Mouse (Mus musculus) forebrain, embryonic 11.5 days (tissue): ENCODE measurements at regions not wholly inside any gene's neighbourhood (a gene's known extent, or its start where the extent isn't known, plus 50 kb on each side); places are given as distances from the start of the nearest gene placed in this dataset.

Source experiments
- ATAC-seq: fragments of 200-750 bp; cut with Nextera tagmentation; replicated peaks from 2 replicates; pipeline ENCODE4 v1.8.0; 2017; ENCODE audit warnings: moderate TSS enrichment; ENCODE audit not compliant: low FRiP score
- DNase-seq: peaks from one replicate; pipeline ENCODE4 v3.0.0-alpha.2; 2017; ENCODE audit warnings: low spot score
- H3K27ac ChIP-seq: fragments of 300-500 bp; sonication (generic); 2 replicates; pipeline ENCODE4 v1.5.1; 2014; ENCODE audit warnings: low read depth, low read length
- H3K27me3 ChIP-seq: fragments of 300-500 bp; sonication (generic); 2 replicates; pipeline ENCODE4 v1.6.1; 2014; ENCODE audit warnings: mild to moderate bottlenecking, low read length, mixed read lengths; ENCODE audit not compliant: control insufficient read depth, insufficient read depth
- H3K36me3 ChIP-seq: fragments of 300-500 bp; sonication (generic); 2 replicates; pipeline ENCODE4 v1.6.1; 2014; ENCODE audit warnings: mild to moderate bottlenecking, low read length, moderate library complexity, mixed read lengths; ENCODE audit not compliant: control insufficient read depth, insufficient read depth
- H3K4me1 ChIP-seq: fragments of 300-500 bp; sonication (generic); replicated peaks from 2 replicates; pipeline ENCODE4 v1.6.1; 2014; ENCODE audit warnings: low read length, mixed read lengths; ENCODE audit not compliant: control insufficient read depth, insufficient read depth
- H3K4me2 ChIP-seq: fragments of 300-500 bp; sonication (generic); 2 replicates; pipeline ENCODE4 v1.6.1; 2014; ENCODE audit warnings: low read depth, mild to moderate bottlenecking, low read length, moderate library complexity, mixed read lengths; ENCODE audit not compliant: severe bottlenecking
- H3K4me3 ChIP-seq: fragments of 300-500 bp; sonication (generic); 2 replicates; pipeline ENCODE4 v1.5.1; 2014; ENCODE audit warnings: low read depth, low read length
- H3K9ac ChIP-seq: fragments of 300-500 bp; sonication (generic); 2 replicates; pipeline ENCODE4 v1.6.1; 2014; ENCODE audit warnings: low read length
- H3K9me3 ChIP-seq: fragments of 300-500 bp; sonication (generic); 2 replicates; pipeline ENCODE4 v1.6.1; 2016; ENCODE audit warnings: low read length, mixed read lengths; ENCODE audit not compliant: control insufficient read depth
- WGBS: fragments of 180-500 bp; shearing (Covaris S2); extraction: QIAGEN DNeasy Blood & Tissue Kit; methylation state at CpG from one replicate; pipeline ENCODE4 v1.1.7; 2014; 5-methylcytosine and 5-hydroxymethylcytosine counted together

- DNase-seq (no peak), ATAC-seq (no peak)
- no peaks in the 10 kb centered on the region for H3K27me3 ChIP-seq
- no peak overlapping the region for H3K4me3 ChIP-seq
- H3K4me1 ChIP-seq = no peaks in the 10 kb centered on the region; the same call in 1 of the 2 replicates
- H3K4me2 ChIP-seq = no peak overlapping the region
- no peaks in the 10 kb centered on the region for H3K36me3 ChIP-seq
- no peaks in the 10 kb centered on the region for H3K9me3 ChIP-seq
- no peak overlapping the region for H3K27ac ChIP-seq
- no peak overlapping the region for H3K9ac ChIP-seq
- 83% methylated on average over 1 of the region's 1 CpGs for WGBS
These were observed 132.6 kb upstream of the Opcml start for GRCm38 (mm10) chr9:27658001-27658400.

GRCm38 (mm10) chr9:27661431-27662300, 128.9 kb upstream of the Opcml start:
- Histone ChIP-seq H3K9ac (no peak overlapping the region), H3K27me3 (no peaks in the 10 kb centered on the region), H3K4me2 (no peak overlapping the region), H3K4me1 (no peaks in the 10 kb centered on the region; the same call in 1 of the 2 replicates), H3K36me3 (no peaks in the 10 kb centered on the region), H3K27ac (no peak overlapping the region), H3K4me3 (no peak overlapping the region), H3K9me3 (no peaks in the 10 kb centered on the region)
- no peak for ATAC-seq
- WGBS = 75% methylated on average over 1 of the region's 1 CpGs
- DNase-seq = no peak

GRCm38 (mm10) chr9:27663230-27663629, 127.3 kb upstream of the Opcml start:
- DNase-seq (no peak), ATAC-seq (no peak)
- no peaks in the 10 kb centered on the region for H3K27me3 ChIP-seq
- no peak overlapping the region for H3K4me2 ChIP-seq
- WGBS = 90% methylated on average over 1 of the region's 1 CpGs
- no peak overlapping the region for H3K9ac ChIP-seq
- no peaks in the 10 kb centered on the region for H3K9me3 ChIP-seq
- no peaks in the 10 kb centered on the region for H3K36me3 ChIP-seq
- H3K4me1 ChIP-seq = no peaks in the 10 kb centered on the region; the same call in 1 of the 2 replicates
- no peak overlapping the region for H3K4me3 ChIP-seq
- no peak overlapping the region for H3K27ac ChIP-seq

GRCm38 (mm10) chr9:27665659-27666058, 124.9 kb upstream of the Opcml start:
- Histone ChIP-seq H3K9me3 (no peaks in the 10 kb centered on the region), H3K4me2 (no peak overlapping the region), H3K4me1 (peaks cover 3% of the 10 kb centered on the region; the same call in 1 of the 2 replicates), H3K9ac (no peak overlapping the region), H3K36me3 (no peaks in the 10 kb centered on the region), H3K27ac (no peak overlapping the region), H3K4me3 (no peak overlapping the region), H3K27me3 (no peaks in the 10 kb centered on the region)
- DNase-seq (no peak), ATAC-seq (no peak)
- 85% methylated on average over 2 of the region's 2 CpGs for WGBS

GRCm38 (mm10) chr9:27670032-27670740, 120.4 kb upstream of the Opcml start:
- no peaks in the 10 kb centered on the region for H3K27me3 ChIP-seq
- DNase-seq = no peak
- WGBS = 6% methylated on average over 6 of the region's 6 CpGs
- H3K27ac ChIP-seq = peak overlapping the region; percentile 20; the same call in 1 of the 2 replicates
- no peak overlapping the region for H3K9ac ChIP-seq
- H3K36me3 ChIP-seq = no peaks in the 10 kb centered on the region
- H3K9me3 ChIP-seq = no peaks in the 10 kb centered on the region
- peaks cover 3% of the 10 kb centered on the region; the same call in 1 of the 2 replicates for H3K4me1 ChIP-seq
- H3K4me2 ChIP-seq = no peak overlapping the region
- H3K4me3 ChIP-seq = no peak overlapping the region
- ATAC-seq = peak; percentile 84

- Histone ChIP-seq H3K4me1 (no peaks in the 10 kb centered on the region), H3K9me3 (no peaks in the 10 kb centered on the region), H3K27ac (no peak overlapping the region), H3K36me3 (no peaks in the 10 kb centered on the region), H3K9ac (no peak overlapping the region), H3K4me2 (no peak overlapping the region), H3K4me3 (no peak overlapping the region), H3K27me3 (no peaks in the 10 kb centered on the region)
- DNase-seq (no peak), ATAC-seq (no peak)
These were observed 105.2 kb upstream of the Opcml start for GRCm38 (mm10) chr9:27685325-27685724.

GRCm38 (mm10) chr9:27691616-27692015, 99.0 kb upstream of the Opcml start:
- DNase-seq (no peak), ATAC-seq (no peak)
- no peak overlapping the region for H3K4me3 ChIP-seq
- no peaks in the 10 kb centered on the region for H3K27me3 ChIP-seq
- 84% methylated on average over 4 of the region's 4 CpGs for WGBS
- H3K4me2 ChIP-seq = no peak overlapping the region
- H3K36me3 ChIP-seq = no peaks in the 10 kb centered on the region
- H3K27ac ChIP-seq = no peak overlapping the region
- no peaks in the 10 kb centered on the region for H3K9me3 ChIP-seq
- H3K4me1 ChIP-seq = no peaks in the 10 kb centered on the region; the same call in 1 of the 2 replicates
- no peak overlapping the region for H3K9ac ChIP-seq

GRCm38 (mm10) chr9:27692751-27693150, 97.8 kb upstream of the Opcml start:
- no peak overlapping the region for H3K4me3 ChIP-seq

More at GRCm38 (mm10) chr9:27692751-27693150, 97.8 kb upstream of the Opcml start:
- no peaks in the 10 kb centered on the region; the same call in 1 of the 2 replicates for H3K4me1 ChIP-seq
- no peaks in the 10 kb centered on the region for H3K36me3 ChIP-seq
- no peak for DNase-seq
- H3K9ac ChIP-seq = no peak overlapping the region
- H3K9me3 ChIP-seq = no peaks in the 10 kb centered on the region
- H3K4me2 ChIP-seq = no peak overlapping the region
- H3K27me3 ChIP-seq = no peaks in the 10 kb centered on the region
- H3K27ac ChIP-seq = no peak overlapping the region
- no peak for ATAC-seq
- 87% methylated on average over 3 of the region's 3 CpGs for WGBS
